Mouse (Mus musculus) G1E (cell line): ENCODE measurements around the gene Zfp174.

Experiments used
- CTCF ChIP-seq: IDR thresholded peaks from 2 replicates; pipeline ENCODE4 v1.5.1; 2012; ENCODE audit warnings: low read depth, low read length, inconsistent platforms, mixed read lengths
- GATA1 ChIP-seq: IDR thresholded peaks from 2 replicates; pipeline ENCODE4 v1.6.1; 2012; ENCODE audit warnings: borderline replicate concordance, low read length, inconsistent platforms, mixed read lengths
- GATA2 ChIP-seq: IDR thresholded peaks from 2 replicates; pipeline ENCODE4 v1.6.1; 2012; ENCODE audit warnings: low read depth, low read length, inconsistent platforms, borderline replicate concordance
- POLR2AphosphoS5 ChIP-seq: IDR thresholded peaks from 2 replicates; pipeline ENCODE4 v1.6.1; 2012; ENCODE audit warnings: low read depth, low read length, inconsistent platforms; ENCODE audit not compliant: insufficient replicate concordance
- TAL1 ChIP-seq: conservative IDR thresholded peaks from 2 replicates; pipeline ENCODE4 v1.6.1; 2012; ENCODE audit warnings: low read depth, low read length, inconsistent platforms, mixed read lengths

- TF ChIP-seq CTCF (no peak), GATA2 (no peak), TAL1 (no peak), POLR2AphosphoS5 (no peak), GATA1 (no peak)
Observed at GRCm38 (mm10) chr16:3846711-3847518, at the start of gene Zfp174.
